Mouse (Mus musculus) gonadal fat pad, adult 2 months (tissue): ENCODE data around the gene Slc20a1. TPM values are rescaled to one million over a fixed set of nuclear protein-coding genes. Genes with fewer than 3 reads are reported as not detected.

ENCODE experiments used
- DNase-seq: peaks from one replicate; pipeline ENCODE4 v3.0.0-alpha.2; 2012; ENCODE audit warnings: low read depth
- polyA plus RNA-seq: library from polyadenylated mRNA; depleted of rRNA; stranded (reverse); fragments of >200 nt; gene quantifications from 2 replicates; pipeline ENCODE4 v1.2.3, GENCODE M21; 2012; rRNA removed

The Slc20a1 gene
- polyA plus RNA-seq, 1 experiment, result 15.0 TPM

GRCm38 (mm10) chr2:129253631-129253970, 55.0 kb downstream of the Slc20a1 start:
- no peak for DNase-seq

- no peak for DNase-seq
Observed at GRCm38 (mm10) chr2:129254076-129254475, 55.5 kb downstream of the Slc20a1 start.

DNA sequence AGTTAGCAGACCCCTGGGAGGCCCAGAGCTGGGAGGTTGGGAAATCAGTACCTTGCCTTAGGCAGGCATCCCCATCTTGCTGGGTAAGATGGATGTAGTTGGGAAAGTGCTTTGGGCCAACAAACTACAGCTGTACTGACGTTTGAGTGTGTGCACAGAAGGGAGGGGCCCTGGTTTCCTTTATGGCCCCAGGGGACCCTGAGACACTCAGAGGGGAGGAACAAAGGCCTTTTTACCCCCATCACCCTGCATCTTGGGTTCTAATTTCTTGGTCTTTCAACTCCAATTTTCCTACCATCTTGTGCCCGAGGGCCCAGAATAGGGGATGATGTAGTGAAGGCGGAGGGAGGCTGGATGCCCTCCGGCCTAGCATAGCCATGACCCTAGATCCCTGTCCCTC, 57.4 kb downstream of the Slc20a1 start:
- DNase-seq, result no peak

DNA sequence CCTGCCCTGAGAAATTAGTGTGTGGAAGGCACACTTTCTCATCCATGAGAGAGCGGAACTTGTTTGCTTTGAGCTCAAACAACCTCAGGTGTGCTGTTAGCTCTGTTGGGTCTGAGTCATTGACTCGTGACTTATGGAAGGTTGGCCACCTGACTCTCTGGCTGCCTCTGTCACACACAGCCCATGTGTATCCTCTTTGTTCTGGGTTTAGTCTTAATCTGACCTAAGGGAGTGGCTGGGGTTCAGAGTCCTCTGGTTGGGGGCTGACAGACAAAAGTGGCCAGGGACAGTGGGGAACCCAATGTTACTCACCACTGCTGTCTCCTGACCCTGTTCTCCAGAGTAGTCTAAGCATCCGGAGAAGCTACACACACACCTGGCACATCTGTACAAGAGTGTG, 59.5 kb downstream of the Slc20a1 start:
- no peak for DNase-seq

DNA sequence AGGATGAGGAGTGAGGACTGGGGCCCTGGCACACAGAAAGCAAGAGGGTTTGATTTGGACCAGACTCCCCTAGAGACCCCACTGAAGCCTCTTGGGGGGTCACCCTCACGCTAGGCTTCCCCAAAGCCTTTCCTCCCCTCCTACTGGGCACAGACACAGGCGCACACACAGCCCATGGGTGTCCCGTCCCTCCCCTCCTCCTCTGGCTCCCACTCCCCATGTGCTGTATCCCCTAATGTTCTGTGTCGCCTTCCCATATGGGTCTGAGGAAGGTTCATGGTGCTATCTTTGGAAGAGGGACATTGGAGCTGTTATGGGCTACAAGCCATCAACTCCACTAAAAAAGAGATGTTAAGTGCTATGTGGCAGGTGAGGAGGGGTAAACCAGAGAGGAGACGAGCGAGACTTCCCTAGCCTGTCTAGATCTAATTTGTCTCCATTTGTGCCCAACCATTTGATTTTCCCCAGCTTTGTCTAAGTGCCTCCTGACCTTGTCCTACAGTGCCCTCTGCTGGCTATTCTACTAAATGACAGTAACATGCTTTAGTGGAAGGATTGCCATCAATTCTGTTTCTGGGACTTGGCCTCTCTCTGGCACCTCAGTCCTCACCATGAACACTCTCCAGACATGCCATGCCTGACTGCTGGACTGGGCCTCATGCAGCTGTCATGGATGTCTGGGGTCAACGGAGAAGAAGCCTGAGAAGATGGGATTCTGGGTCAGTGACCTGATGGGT, 60.1 kb downstream of the Slc20a1 start:
- no peak for DNase-seq

GRCm38 (mm10) chr2:129260646-129261045, 62.1 kb downstream of the Slc20a1 start:
- DNase-seq, result no peak

Other genes starting within 250 kb of the Slc20a1 start
- 2.2 and 3.8 TPM in 2 replicates for gene Zc3h6, start 231.4 kb upstream of the Slc20a1 start, polyA plus RNA-seq
- gene Gm10762, start 231.0 kb upstream of the Slc20a1 start, polyA plus RNA-seq, result 3.9 and 4.4 TPM in 2 replicates
- gene Vinac1, start 150.6 kb upstream of the Slc20a1 start, polyA plus RNA-seq, result 0.18 and 0.19 TPM in 2 replicates
- 4.8 and 6.4 TPM in 2 replicates for gene Ttl, start 132.8 kb upstream of the Slc20a1 start, polyA plus RNA-seq
- gene Polr1b, start 97.8 kb upstream of the Slc20a1 start, polyA plus RNA-seq, result 17.4 and 18.6 TPM in 2 replicates
- gene Chchd5, start 69.1 kb upstream of the Slc20a1 start, polyA plus RNA-seq, result 30.6 and 34.8 TPM in 2 replicates
- 0.24 and 0.38 TPM in 2 replicates for gene Ckap2l, start 98.4 kb downstream of the Slc20a1 start, polyA plus RNA-seq
- gene Il1a, start 111.2 kb downstream of the Slc20a1 start, polyA plus RNA-seq, result 0.05 and 0.18 TPM in 2 replicates
- 0.37 and 1.1 TPM in 2 replicates for gene Il1b, start 172.4 kb downstream of the Slc20a1 start, polyA plus RNA-seq